Mouse (Mus musculus) heart, embryonic 13.5 days (tissue): ENCODE results near the gene Slc16a1. TPM values are rescaled to one million over a fixed set of nuclear protein-coding genes. Genes with fewer than 3 reads are reported as not detected.
A peak's percentile ranks its signal among the peaks of the same experiment; 100 is the strongest.

Experiments used
- ATAC-seq: fragments of 200-750 bp; cut with Nextera tagmentation; 2 replicates; pipeline ENCODE4 v1.8.0; 2017; ENCODE audit warnings: moderate TSS enrichment; ENCODE audit not compliant: insufficient number of reproducible peaks, low FRiP score, low TSS enrichment; ENCODE audit errors: extremely low read depth
- H3K27ac ChIP-seq: fragments of 300-500 bp; sonication (generic); replicated peaks from 2 replicates; pipeline ENCODE4 v1.5.1; 2015; ENCODE audit warnings: moderate library complexity, mild to moderate bottlenecking, inconsistent platforms
- H3K27me3 ChIP-seq: fragments of 300-500 bp; sonication (generic); replicated peaks from 2 replicates; pipeline ENCODE4 v1.6.1; 2015; ENCODE audit warnings: mild to moderate bottlenecking, inconsistent platforms
- H3K36me3 ChIP-seq: fragments of 300-500 bp; sonication (generic); 2 replicates; pipeline ENCODE4 v1.6.1; 2015; ENCODE audit warnings: mild to moderate bottlenecking, inconsistent platforms
- H3K4me1 ChIP-seq: fragments of 300-500 bp; sonication (generic); 2 replicates; pipeline ENCODE4 v1.6.1; 2015; ENCODE audit warnings: inconsistent platforms
- H3K4me2 ChIP-seq: fragments of 300-500 bp; sonication (generic); 2 replicates; pipeline ENCODE4 v1.6.1; 2015; ENCODE audit warnings: inconsistent platforms, mild to moderate bottlenecking, moderate library complexity
- H3K4me3 ChIP-seq: fragments of 300-500 bp; sonication (generic); 2 replicates; pipeline ENCODE4 v1.5.1; 2015; ENCODE audit warnings: moderate library complexity, mild to moderate bottlenecking, inconsistent platforms
- H3K9ac ChIP-seq: fragments of 300-500 bp; sonication (generic); 2 replicates; pipeline ENCODE4 v1.6.1; 2015; ENCODE audit warnings: inconsistent platforms, mild to moderate bottlenecking, moderate library complexity
- H3K9me3 ChIP-seq: fragments of 300-500 bp; sonication (generic); 2 replicates; pipeline ENCODE4 v1.6.1; 2016; ENCODE audit warnings: inconsistent platforms
- WGBS: fragments of 180-500 bp; shearing (Covaris S2); methylation state at CpG from one replicate; pipeline ENCODE4 v1.1.7; 2015; ENCODE audit warnings: mixed read lengths; 5-methylcytosine and 5-hydroxymethylcytosine counted together
- polyA plus RNA-seq: library from polyadenylated mRNA; unstranded; fragments of >200 nt; fragmentation: Nextera tagmentation; extraction: Ambion mirVana; gene quantifications from 2 replicates; pipeline ENCODE4 v1.2.1, GENCODE M21; 2015

Slc16a1 gene
- polyA plus RNA-seq, 1 experiment from 2014 or later, result 65.4 TPM

DNA sequence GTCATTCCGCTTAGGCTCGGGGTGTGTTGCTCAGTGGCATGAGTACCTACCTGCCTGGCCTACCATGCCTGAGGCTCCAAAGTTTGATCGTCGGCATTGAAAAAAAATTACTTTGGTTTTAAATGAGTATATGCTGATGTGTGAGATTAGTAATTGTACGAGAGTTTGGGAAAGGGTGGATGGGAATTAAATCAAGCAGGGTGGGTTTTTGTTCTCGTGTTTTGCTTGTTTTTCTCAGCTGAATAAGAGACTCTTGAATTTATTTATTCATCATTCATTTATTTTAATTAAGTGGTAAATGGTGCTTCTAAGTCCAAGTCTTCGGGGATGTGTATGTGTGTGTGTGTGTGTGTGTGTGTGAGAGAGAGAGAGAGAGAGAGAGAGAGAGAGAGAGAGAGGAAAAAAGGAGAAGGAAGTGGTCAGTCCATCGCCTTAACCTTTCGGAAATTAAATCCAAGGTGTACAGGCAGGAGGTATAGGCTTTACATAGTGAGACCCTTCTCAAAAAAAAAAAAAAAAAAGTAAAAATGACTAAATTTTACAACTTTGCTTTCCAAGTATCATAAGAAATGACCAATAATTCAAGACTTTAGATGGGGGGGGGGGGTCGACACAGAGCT is 1.4 kb downstream of the Slc16a1 start:
- Histone ChIP-seq H3K4me3 (peak overlapping the region; percentile 94), H3K4me2 (peak overlapping the region; percentile 71), H3K9ac (peak overlapping the region; percentile 99), H3K9me3 (no peaks in the 10 kb centered on the region), H3K4me1 (peaks cover 49% of the 10 kb centered on the region), H3K27ac (peak overlapping the region; percentile 92; the same call in 1 of the 2 replicates), H3K36me3 (no peaks in the 10 kb centered on the region), H3K27me3 (no peaks in the 10 kb centered on the region)
- no peak for ATAC-seq
- 16% methylated on average over 10 of the region's 10 CpGs for WGBS

DNA sequence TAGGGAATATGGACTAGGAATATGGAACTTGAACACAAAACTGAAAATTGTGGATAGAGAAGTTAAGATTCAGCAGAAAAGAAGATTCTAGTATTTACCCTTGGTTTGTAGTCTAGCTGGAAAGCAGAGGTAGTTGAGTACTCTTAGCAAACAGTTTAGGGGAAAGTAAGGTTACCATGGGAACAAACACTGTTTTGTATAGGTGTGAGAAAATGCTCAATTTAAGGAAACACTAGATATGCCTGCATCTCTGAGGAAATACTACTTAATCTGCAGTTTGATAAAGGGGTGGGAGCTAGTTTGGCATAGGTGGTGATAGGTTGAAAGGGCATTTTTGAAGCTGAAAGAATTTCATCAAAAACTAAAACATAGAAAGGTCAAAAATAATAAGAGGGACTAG is 2.4 kb downstream of the Slc16a1 start:
- Histone ChIP-seq H3K27me3 (no peaks in the 10 kb centered on the region), H3K9ac (peak overlapping the region; percentile 99), H3K9me3 (no peaks in the 10 kb centered on the region), H3K4me3 (peak overlapping the region; percentile 94), H3K4me2 (peak overlapping the region; percentile 71), H3K36me3 (no peaks in the 10 kb centered on the region), H3K4me1 (peaks cover 55% of the 10 kb centered on the region), H3K27ac (no peak overlapping the region)
- no peak for ATAC-seq

DNA sequence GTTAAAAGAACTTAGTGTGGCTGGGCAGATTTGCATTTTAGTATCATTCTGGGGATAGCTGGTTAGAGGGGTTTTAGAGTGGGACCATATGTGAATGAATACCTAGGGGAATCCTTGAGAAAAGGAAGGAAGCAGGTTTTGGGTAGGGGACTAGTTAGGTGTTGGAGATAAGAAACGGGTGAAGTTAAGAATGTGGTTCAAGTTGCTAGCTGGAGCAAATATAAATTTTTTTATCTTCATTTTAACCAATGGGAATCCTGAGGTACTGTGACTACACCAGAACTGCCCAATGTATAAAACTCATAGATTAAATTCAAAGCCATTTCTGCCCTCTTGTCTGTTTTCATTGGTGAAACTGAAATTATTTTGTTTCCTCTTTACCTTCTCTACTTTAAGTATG is 2.8 kb downstream of the Slc16a1 start:
- H3K9ac ChIP-seq, result peak overlapping the region; percentile 99
- H3K9me3 ChIP-seq, result no peaks in the 10 kb centered on the region
- no peak overlapping the region for H3K27ac ChIP-seq
- ATAC-seq, result no peak
- peak overlapping the region; percentile 94 for H3K4me3 ChIP-seq
- 23% methylated on average over 1 of the region's 1 CpGs for WGBS
- H3K36me3 ChIP-seq, result no peaks in the 10 kb centered on the region
- peaks cover 57% of the 10 kb centered on the region for H3K4me1 ChIP-seq
- no peaks in the 10 kb centered on the region for H3K27me3 ChIP-seq
- peak overlapping the region; percentile 71 for H3K4me2 ChIP-seq

DNA sequence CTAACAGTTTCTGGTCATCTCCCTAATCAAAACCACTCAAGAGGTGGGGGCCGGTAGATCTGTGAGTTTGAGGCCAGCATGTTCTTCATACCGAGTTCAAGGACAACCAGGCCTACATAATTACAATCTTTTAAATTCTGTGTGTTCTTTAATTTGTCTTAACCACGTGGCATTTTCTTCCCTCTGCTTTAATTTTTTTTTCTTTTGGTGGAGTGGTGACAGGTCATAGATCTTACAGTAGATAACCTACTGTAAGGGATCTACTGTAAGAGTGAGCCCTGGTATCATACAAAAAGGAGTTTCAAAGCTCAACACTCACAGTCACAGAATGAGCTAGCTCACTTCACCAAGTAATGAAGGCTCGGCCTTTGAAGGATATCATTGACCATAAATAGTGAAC is 4.6 kb downstream of the Slc16a1 start:
- Histone ChIP-seq H3K36me3 (no peaks in the 10 kb centered on the region), H3K4me1 (peaks cover 51% of the 10 kb centered on the region), H3K27ac (peak overlapping the region; percentile 32; the same call in 1 of the 2 replicates), H3K9me3 (no peaks in the 10 kb centered on the region), H3K9ac (no peak overlapping the region), H3K27me3 (no peaks in the 10 kb centered on the region), H3K4me3 (no peak overlapping the region), H3K4me2 (peak overlapping the region; percentile 22; the same call in 1 of the 2 replicates)
- ATAC-seq, result no peak
- 60% methylated on average over 4 of the region's 4 CpGs for WGBS

DNA sequence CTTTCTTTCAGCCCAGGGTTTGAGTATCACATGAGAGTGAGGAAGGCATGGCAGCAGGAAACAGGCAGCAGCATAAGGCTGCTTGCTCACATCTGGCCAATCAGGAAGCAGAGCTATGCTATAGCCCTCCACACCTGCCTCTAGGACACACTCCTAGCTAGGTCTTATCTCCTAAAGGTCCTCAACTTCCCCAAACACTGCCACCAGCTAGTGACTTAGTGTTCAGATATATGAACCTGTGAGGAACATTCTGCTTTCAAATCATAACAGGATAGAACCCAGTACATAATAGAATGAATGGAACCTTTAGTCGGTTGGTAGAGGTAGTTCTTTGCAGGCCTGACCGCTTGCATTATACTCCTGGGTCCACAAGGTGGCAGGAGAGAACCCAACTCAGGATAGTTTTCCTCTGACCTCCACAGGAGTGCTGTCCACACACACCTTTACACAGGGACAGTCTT is 5.4 kb downstream of the Slc16a1 start:
- no peak overlapping the region for H3K4me3 ChIP-seq
- no peaks in the 10 kb centered on the region for H3K9me3 ChIP-seq
- no peaks in the 10 kb centered on the region for H3K27me3 ChIP-seq
- H3K4me2 ChIP-seq, result no peak overlapping the region
- 0 out of 2 replicates have a peak overlapping the region, but pooled peaks have one; percentile 24 for H3K27ac ChIP-seq
- H3K9ac ChIP-seq, result no peak overlapping the region
- peaks cover 54% of the 10 kb centered on the region for H3K4me1 ChIP-seq
- 9% methylated on average over 2 of the region's 2 CpGs for WGBS
- no peak for ATAC-seq
- H3K36me3 ChIP-seq, result no peaks in the 10 kb centered on the region

DNA sequence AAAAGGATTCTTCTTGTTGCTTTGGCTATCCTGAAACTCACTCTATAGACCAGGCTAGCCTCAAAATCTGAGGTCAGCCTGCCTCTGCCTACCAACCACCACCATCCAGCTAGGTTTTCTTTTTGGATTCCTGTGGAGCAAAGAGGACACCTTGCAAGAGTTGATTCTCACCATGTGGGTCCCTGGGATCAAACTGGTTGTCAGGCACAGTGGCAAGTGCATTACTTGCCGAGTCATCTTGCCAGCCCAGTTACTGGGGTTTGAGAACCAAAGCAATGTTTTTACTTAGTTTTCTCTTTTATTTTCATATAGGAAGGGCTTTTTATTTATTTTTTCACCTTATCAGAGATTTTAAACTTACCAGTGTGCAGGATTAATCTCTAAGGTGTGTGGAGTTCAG is 5.9 kb downstream of the Slc16a1 start:
- Histone ChIP-seq H3K27ac (no peak overlapping the region), H3K4me1 (peaks cover 59% of the 10 kb centered on the region), H3K9ac (no peak overlapping the region), H3K36me3 (peaks cover 1% of the 10 kb centered on the region; the same call in 1 of the 2 replicates), H3K9me3 (no peaks in the 10 kb centered on the region), H3K4me3 (no peak overlapping the region), H3K4me2 (no peak overlapping the region), H3K27me3 (no peaks in the 10 kb centered on the region)
- ATAC-seq, result no peak
- 91% methylated on average over 1 of the region's 1 CpGs for WGBS

DNA sequence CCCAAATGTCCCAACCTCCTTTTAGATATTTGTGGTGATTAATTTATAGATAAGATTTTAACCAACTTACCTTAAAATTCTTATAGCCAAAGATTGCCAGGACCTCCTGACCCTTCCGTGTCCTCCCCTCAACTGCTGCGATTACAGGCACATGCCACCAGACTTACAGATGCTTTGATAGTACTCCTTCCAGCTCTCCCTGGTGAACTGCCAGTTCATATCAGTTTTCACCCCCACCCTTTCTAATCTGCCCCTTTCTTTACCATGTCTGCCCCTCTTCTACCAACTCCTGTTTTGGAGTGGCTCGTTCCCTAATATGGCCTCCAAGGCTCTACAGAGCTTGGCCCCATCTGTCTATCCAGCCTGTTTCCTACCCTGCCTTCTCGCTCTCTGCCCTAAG is 15.8 kb downstream of the Slc16a1 start:
- Histone ChIP-seq H3K27ac (no peak overlapping the region), H3K27me3 (no peaks in the 10 kb centered on the region), H3K4me2 (no peak overlapping the region), H3K4me1 (peaks cover 30% of the 10 kb centered on the region), H3K9me3 (no peaks in the 10 kb centered on the region), H3K9ac (no peak overlapping the region), H3K4me3 (no peak overlapping the region), H3K36me3 (peaks cover 87% of the 10 kb centered on the region)
- WGBS, result 62% methylated on average over 4 of the region's 4 CpGs
- ATAC-seq, result no peak

DNA sequence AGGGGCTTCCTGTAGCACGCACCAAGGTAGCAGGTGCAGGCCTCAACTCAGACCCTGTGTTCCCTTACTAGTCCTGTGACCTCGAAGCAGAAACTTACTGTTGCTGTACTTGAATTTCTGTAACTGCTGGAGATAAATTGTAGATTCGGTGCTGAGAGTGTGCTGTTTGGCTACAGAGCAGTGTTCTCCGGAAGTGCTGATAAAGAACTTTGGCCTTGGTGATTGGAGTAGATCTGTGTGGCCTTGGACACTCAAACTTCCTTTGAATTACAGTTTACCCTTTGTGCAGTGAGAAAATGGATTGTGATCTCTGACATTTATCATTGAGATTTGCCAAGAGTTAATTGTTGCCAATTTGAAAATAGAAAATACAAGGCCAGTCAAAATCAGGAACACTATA is 16.5 kb downstream of the Slc16a1 start:
- Histone ChIP-seq H3K4me1 (peaks cover 25% of the 10 kb centered on the region), H3K9me3 (no peaks in the 10 kb centered on the region), H3K9ac (no peak overlapping the region), H3K27me3 (no peaks in the 10 kb centered on the region), H3K27ac (no peak overlapping the region), H3K4me2 (no peak overlapping the region), H3K4me3 (no peak overlapping the region), H3K36me3 (peaks cover 81% of the 10 kb centered on the region)
- ATAC-seq, result no peak
- 71% methylated on average over 4 of the region's 4 CpGs for WGBS

DNA sequence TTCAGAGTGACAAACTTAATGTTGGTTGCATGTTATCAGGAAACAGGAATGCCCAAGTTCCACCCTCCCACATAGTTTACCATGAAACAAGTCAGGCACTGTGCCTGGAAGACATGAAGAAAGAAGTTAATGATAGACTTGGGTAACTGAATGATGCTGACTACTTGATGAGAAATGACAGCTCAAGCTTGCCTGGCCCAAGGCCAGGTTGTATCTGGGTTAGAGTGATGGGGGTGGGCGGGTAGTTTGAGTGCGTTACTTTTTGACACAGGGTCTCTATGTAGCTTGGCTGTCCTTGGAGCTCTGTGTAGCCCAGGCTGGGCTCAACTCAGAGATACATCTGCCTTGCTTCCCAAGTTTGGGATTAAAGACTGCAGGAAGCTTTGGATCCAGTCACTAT is 20.2 kb downstream of the Slc16a1 start:
- Histone ChIP-seq H3K27ac (no peak overlapping the region), H3K36me3 (peaks cover 46% of the 10 kb centered on the region), H3K4me2 (no peak overlapping the region), H3K9me3 (no peaks in the 10 kb centered on the region), H3K4me3 (no peak overlapping the region), H3K27me3 (no peaks in the 10 kb centered on the region), H3K9ac (no peak overlapping the region), H3K4me1 (peaks cover 46% of the 10 kb centered on the region)
- 59% methylated on average over 2 of the region's 2 CpGs for WGBS
- no peak for ATAC-seq

DNA sequence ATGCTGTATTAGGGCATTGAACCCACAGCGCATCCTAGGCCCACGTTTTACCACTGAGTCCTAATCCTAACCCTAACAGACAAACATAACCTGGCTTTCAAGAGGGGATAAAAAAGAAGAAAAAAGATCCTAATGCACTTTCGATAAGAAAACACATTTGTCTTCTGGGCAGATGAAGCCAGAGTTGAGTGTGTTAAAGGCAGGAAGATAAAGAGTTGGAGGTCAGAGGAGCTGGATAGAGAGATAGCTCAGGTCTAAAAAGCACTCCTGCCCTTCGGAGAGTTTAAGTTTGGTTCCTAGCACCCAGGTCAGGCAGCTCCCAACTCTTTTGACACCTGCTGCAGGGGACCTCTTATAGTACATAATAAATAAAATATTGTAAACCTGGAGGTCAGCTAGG is 21.3 kb downstream of the Slc16a1 start:
- no peaks in the 10 kb centered on the region for H3K27me3 ChIP-seq
- ATAC-seq, result no peak
- no peak overlapping the region for H3K4me2 ChIP-seq
- WGBS, result 66% methylated on average over 4 of the region's 4 CpGs
- H3K36me3 ChIP-seq, result peaks cover 35% of the 10 kb centered on the region
- H3K4me3 ChIP-seq, result no peak overlapping the region
- H3K9me3 ChIP-seq, result no peaks in the 10 kb centered on the region
- no peak overlapping the region for H3K27ac ChIP-seq
- H3K4me1 ChIP-seq, result peaks cover 36% of the 10 kb centered on the region
- H3K9ac ChIP-seq, result no peak overlapping the region

DNA sequence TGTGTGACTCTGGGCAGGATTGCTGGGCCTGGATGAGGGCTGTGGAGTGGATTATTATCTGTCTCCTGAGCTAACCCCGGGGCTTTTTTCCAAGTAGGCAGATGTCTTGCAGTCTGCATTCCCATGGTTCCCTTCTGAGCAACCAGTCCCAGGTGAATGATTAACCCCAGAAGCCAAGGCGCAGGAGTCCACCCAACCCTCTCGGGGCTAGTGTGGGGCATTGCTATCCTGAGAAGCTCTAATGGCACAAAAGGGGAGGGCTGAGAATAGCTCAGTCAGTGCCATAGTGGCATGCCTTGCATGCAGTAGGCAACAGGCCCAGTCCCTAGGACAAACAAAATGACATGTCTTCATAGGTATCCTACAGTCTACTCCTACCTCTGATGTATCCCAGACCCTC is 22.1 kb downstream of the Slc16a1 start:
- Histone ChIP-seq H3K9me3 (no peaks in the 10 kb centered on the region), H3K4me3 (no peak overlapping the region), H3K9ac (no peak overlapping the region), H3K27ac (peak overlapping the region; percentile 38), H3K4me1 (peaks cover 32% of the 10 kb centered on the region), H3K27me3 (no peaks in the 10 kb centered on the region), H3K36me3 (peaks cover 27% of the 10 kb centered on the region), H3K4me2 (no peak overlapping the region)
- no peak for ATAC-seq
- 54% methylated on average over 3 of the region's 3 CpGs for WGBS

DNA sequence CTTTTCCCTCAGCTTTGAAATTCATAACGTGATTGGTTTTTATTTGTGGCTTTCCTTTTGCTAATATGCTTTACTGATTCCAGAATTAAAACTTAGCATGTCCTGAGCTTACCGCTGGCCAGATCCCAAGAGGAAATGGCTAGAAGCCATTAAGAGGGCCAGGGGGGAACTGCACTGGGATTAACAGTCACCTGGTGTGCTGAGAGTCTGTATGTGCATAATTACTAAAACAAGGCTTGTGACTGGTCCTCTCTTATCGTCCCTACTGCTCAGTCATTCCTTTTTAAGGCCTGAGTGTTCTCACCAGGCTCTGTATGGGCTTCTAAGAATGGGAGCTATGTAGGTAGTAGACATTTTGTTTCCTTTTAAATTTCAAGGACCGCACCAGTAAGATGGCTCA is 23.5 kb downstream of the Slc16a1 start:
- WGBS, result 44% methylated on average over 4 of the region's 4 CpGs
- H3K4me2 ChIP-seq, result no peak overlapping the region
- H3K36me3 ChIP-seq, result peaks cover 17% of the 10 kb centered on the region
- H3K4me1 ChIP-seq, result peaks cover 33% of the 10 kb centered on the region
- no peaks in the 10 kb centered on the region for H3K9me3 ChIP-seq
- no peaks in the 10 kb centered on the region for H3K27me3 ChIP-seq
- peak overlapping the region; percentile 1; the same call in 1 of the 2 replicates for H3K9ac ChIP-seq
- no peak for ATAC-seq
- H3K4me3 ChIP-seq, result no peak overlapping the region
- H3K27ac ChIP-seq, result peak overlapping the region; percentile 68
